Mouse (Mus musculus) 416B (cell line): ENCODE results near the gene Ghrhr.

Experiments used
- DNase-seq: peaks from one replicate; pipeline ENCODE4 v3.0.0; 2011; ENCODE audit warnings: low read depth

The Ghrhr gene

DNA sequence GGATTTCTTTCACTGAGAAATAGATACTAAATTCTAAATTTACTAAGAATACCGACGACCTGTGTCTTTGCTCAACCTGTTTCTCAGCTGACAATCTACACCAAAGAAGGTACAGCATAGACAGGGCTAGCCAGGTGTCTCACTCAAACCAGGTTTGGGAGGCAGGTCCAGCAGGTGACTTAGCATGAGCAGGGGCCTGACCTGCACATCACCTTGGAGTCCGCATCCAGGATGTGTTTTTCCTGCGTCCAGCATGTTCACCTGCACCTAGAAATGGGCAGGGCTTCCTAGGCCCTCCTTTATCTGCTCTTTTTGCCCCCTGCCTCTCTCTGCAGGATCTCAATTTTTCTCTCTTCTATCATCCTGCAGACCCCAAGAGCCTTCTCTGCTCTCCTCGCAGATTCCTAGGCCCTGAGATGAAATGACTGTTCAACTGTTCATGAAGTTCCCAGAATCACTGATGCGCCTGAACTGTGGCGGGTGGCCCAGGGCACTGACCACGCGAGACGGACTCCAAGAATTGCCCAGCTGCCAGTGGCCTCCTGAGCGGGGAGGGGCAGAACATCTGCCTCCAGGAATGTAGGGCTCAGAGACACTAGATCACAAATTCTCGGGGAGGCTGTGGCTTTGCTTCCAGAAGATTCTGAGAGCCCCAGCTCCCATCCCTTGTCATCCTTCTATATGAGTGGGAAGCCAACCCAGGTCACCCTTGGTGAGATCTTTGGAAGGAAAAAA, 22.2 kb upstream of the Ghrhr start:
- no peak for DNase-seq

- DNase-seq = no peak
Measured at GRCm38 (mm10) chr6:55354456-55355117, 21.5 kb upstream of the Ghrhr start.

- DNase-seq = no peak
Measured at GRCm38 (mm10) chr6:55355575-55355974, 20.5 kb upstream of the Ghrhr start.

GRCm38 (mm10) chr6:55356017-55356703, 19.9 kb upstream of the Ghrhr start:
- no peak for DNase-seq

- no peak for DNase-seq
Measured at GRCm38 (mm10) chr6:55356976-55357635, 19.0 kb upstream of the Ghrhr start.

DNA sequence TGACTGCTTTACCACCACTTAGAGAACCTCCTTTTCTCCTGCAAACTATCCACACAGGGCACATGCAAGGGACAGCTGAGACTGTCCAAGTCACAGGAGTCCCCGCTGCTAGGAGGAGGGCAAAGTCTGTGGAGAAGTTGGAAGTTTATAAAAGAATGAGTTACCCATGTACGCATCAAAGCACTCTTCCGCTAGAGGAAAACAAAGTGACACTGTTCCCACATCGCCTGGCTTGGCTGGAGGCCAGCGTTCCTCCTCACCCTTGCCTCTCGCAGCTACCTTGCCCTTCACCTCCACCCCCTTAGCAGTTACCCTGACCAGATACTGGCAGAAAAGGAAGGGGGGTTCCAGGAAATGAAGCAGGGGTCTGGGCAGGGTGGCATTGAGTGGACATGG, 18.5 kb upstream of the Ghrhr start:
- DNase-seq = no peak

DNA sequence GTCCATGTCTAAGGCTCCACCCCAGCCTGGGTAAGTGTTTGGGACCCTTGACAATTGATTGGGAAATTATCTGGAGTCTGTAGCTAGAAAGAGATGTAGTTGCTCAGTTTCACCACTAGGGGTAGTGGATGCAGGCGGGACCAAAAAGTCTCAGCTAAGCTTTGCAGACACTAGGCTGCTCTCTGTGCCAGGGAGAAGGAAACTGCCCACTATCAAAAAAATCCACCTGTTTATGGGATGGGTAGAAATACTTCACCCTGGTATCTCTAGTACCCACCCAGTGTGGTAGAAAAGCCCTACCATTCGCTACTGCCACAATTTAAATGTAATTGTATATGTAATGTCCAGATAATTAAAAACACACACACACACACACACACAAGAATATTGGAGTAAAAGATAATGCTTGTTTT, 17.4 kb upstream of the Ghrhr start:
- DNase-seq = peak; percentile 18

DNA sequence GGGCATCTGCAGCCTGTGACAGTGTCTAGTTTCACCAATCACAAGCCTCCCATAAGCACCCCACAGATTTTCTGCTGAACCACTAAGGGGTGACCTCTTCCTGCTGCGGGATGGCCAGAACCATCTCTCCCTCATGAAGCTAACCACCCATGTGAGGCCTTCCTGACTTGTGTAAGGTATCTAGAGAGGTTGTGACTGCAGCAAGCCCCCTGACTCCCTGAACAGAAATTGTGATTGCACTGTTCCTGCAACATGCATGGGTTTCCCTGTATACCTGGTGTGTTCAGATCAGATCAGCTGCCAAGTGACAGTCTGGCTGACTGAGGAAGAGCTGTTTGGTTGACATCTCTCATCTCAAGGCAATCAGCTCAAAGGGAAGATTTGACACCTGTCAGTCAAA, 13.4 kb upstream of the Ghrhr start:
- no peak for DNase-seq

DNA sequence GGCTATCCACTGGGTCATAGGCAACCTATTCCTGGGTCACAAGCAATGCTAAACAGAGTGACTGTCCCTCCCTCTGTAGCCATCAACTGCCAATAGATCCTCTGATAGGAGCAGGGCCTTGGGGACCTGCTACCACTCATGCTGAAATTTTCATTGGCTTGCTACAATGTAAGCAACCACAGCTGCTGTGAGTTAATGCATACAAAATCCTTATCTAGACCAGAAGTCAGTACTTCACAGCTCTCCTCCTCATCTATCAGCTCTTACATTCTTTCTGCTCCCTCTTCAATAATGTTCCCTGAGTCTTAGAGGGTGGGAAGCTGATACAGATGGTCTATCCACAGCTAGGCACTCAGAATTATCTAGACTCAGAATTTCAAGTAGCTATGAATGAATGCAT, 9.0 kb upstream of the Ghrhr start:
- no peak for DNase-seq

GRCm38 (mm10) chr6:55370831-55371230, 5.3 kb upstream of the Ghrhr start:
- DNase-seq = no peak

- no peak for DNase-seq
Measured at GRCm38 (mm10) chr6:55376511-55376910, 416 bp downstream of the Ghrhr start.

DNA sequence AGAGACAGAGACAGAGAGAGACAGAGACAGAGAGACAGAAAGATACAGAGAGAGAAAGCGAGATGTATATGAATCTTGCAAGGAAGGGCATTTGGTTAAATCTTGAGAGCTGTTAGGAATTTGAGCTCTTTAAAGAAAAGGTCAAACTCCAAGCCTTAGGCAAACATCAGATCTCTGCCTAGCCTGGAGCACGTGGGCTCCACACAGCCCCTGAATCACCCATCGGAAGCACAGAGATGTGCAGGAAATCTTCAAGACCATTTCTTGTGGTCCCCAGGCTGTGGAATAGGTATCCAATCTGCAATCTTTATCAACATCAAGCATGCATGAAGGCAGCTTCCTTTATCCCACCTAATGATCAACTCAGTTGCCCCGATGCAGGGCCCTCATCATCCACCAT, 1.4 kb downstream of the Ghrhr start:
- DNase-seq = no peak

DNA sequence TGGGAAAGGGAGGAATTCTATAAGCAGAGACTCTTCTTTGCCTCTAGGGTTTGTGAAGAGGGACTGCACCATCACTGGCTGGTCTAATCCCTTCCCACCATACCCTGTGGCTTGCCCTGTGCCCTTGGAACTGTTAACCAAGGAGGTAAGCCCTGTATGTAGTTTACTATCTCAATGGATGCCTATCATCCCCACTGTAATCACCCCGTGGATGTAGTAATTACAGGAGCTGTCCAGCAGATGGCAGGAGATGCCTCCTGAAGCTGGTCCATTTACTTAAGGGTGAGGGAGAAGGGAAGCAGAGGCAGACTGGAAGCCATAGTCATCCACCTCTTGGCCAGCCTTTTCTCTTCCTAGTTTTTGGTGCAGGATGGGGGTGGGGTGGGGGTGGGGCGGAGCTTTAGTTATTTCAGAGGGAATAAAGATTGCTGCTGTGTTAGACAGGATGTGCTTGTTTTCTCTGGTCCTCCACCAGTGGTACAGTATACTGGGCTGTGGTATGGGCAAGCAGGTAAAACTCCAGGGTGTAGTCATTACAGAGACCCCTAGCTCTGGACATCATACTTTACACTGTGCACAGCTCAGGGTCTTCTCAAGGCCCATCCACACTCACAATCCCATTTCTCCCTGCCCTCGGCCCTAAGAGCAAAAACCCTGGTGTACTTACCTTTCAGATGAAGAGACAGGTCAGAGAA, 3.7 kb downstream of the Ghrhr start:
- DNase-seq = peak; percentile 44

GRCm38 (mm10) chr6:55381966-55382365, 5.9 kb downstream of the Ghrhr start:
- DNase-seq = no peak

- DNase-seq = peak; percentile 26
Measured at GRCm38 (mm10) chr6:55383897-55384296, 7.8 kb downstream of the Ghrhr start.

DNA sequence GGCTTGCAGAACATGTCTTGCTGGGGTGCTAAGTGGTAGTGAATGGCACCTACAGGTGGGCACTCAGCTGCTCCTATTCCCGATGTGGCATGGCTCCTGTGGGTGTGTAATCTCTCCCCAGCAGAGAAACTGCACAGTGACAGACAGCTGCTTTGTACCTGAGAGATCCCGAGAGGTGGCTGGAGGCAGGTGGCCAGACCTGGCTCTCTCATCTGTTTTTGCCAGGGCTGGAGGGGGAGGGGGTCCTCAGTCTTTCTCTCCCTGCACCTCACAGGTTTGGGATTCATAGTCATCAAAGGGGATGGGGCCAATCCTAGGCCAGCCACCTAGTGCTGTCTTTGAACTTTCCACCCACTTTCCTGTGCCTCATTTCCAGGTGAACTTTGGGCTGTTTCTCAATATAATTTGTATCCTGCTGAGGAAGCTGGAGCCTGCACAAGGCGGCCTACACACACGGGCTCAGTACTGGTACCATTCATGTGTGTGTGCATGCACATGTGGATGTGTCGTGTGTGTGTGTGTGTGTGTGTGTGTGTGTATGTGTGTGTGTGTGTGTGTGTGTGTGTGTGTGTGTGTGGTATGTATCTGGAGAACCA, 8.4 kb downstream of the Ghrhr start:
- no peak for DNase-seq

DNA sequence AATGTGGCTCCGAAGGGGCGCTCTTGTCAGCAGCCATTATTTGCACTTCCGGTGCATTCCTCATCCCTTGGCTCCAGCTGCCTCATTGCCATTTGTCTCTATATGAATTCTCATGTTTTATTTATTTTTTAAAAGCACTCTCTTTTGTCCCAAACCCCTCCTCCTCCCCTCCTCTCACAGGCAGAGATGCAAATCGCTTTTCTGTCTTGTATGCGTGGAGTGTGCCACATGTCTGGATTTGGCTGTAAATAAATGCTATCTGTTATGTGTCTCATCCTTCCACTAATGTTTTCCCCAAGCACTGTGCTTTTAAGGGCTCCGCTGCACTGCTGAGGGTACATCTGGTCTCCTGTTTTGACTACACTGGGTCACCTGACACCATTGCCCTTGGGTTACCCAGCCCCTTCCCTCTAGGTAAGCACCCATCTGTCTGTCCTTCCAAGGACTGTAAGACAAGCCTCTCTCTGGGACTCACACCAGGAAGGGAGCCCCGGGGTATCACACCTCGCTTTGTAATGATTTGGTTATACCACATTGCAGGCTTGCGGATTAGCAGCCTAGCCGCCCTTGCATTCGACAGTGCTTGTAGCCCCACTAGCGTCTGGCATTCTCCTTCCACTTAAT, 12.6 kb downstream of the Ghrhr start:
- DNase-seq = no peak

DNA sequence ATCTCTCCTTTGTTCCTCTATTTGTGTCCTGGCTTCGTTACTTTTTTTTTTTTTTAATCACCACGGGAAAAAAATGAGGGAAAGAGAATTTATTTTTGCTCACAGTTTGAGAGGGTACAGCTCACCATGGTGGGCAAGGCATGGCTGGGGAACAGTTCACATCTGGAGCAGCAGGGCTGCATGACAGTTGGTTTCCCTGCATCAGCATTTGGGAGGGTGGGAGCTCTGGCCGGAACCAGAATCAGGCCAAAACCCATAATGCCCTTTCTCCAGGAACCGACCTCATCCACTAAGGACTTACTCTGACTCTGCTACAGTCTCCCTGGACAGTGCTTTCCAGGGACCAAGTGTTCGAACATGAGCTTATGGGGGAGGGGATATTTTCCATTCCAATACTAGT, 13.2 kb downstream of the Ghrhr start:
- DNase-seq = no peak

- no peak for DNase-seq
Measured at GRCm38 (mm10) chr6:55391814-55392213, 15.7 kb downstream of the Ghrhr start.

DNA sequence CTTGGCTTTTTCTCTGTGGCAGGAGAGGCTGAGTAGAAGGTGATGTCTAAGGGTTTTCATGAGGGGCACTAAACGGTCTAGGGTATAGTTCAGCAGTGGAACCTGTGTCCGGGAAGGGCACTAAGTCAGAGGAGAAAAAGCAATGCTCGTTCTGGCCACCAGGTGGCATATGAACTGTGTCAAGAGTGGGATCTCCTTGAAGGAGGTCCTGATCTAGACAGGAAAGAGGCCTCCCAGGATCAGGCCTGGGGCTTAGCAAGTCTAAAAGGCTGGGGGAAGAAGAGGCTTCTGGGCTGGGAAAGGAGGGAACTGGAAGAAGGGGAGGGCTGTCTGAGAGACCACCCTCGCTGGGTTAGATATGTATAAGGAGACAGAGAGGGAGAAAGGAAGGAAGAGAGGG, 16.4 kb downstream of the Ghrhr start:
- DNase-seq = peak; percentile 31

DNA sequence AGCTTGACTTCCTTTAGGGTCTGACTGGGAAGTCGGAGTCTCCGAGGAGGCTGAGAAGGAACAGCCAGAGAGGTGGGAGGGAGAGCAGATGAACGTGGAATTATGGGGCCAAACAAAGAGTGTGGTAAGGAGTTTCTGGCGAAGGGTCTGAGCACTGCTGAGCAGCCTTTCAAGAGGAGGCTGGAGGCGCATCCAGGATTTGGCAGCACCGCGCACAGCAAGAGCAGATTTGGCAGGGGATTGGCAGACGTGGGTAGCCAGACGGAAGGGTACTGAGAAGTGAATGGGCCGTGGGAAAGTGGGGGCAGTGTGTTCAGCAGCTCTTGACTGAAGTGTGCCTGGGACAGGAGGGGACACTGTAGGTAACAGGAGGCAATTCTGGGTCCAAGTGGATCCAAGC, 18.8 kb downstream of the Ghrhr start:
- DNase-seq = no peak
